Mouse (Mus musculus): ENCODE results near the gene Ngrn. TPM values are rescaled to one million over a fixed set of nuclear protein-coding genes. Genes with fewer than 3 reads are reported as not detected.

Gene Ngrn
- polyA plus RNA-seq, 1 experiment from 2014 or later = 45.0 TPM

DNA sequence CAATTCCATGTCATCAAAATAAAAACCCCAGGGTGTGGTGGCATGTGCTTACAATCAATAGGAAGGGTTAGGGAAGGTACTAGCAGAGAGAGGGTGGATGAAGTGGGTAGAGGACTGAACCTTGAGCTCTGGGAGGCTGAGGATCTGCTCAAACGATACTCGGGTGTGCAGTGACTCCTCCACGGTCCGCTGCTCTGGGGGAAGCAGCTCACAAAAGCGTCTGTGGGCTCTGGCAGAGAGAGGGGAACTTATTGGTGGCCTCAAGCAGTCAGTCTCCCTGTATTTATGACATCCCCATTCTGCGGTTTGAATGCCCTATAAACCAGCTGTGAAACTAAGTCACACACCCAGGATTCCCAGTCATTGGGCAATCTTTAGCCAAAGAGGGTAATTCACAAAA lies 30.8 kb upstream of the Ngrn start:
- no peak for ATAC-seq (replicated peaks; ENCODE audit: extremely low read depth, insufficient read depth, low FRiP score)
- H3K4me2 ChIP-seq (ENCODE audit: low read depth, low read length) = no peak overlapping the region
- peaks cover 14% of the 10 kb centered on the region for H3K4me1 ChIP-seq (ENCODE audit: control insufficient read depth, insufficient read depth, low read length)
- H3K27ac ChIP-seq (ENCODE audit: low read length) = no peak overlapping the region
- H3K27me3 ChIP-seq (ENCODE audit: control insufficient read depth, insufficient read depth, low read length) = no peaks in the 10 kb centered on the region
- H3K9me3 ChIP-seq (replicated peaks; ENCODE audit: control insufficient read depth, low read length) = no peaks in the 10 kb centered on the region
- H3K36me3 ChIP-seq (ENCODE audit: control insufficient read depth, insufficient read depth) = peaks cover 13% of the 10 kb centered on the region
- 66% methylated on average over 6 of the region's 6 CpGs for WGBS
- H3K4me3 ChIP-seq (ENCODE audit: low read length) = no peak overlapping the region
- H3K9ac ChIP-seq (ENCODE audit: low read length) = no peak overlapping the region

DNA sequence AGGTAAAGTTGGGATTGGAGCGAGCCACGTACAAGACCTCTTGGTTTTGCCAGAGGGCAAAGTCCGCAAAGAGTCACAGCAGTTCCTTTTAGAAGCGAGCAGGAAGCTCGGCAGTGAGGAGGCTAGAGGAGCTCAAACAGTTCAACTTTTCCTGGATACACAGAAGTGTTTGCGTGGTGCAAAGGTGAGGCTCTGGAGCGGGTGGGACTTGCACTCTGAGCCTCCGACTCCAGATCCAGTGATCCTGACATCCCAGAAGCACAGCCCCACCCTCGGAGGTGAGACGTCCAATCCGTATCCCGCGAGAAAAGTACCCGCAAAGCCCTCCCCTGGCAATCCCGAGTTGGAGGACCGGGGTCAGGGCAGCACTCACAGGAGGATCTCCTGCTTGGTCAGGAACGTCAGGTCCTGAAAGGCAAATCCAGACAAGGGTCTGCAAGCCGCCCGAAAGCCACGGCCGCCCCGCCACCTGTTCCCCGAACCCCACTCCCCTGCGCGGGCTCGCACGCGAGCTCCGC lies 29.0 kb upstream of the Ngrn start:
- peak overlapping the region; percentile 92 for H3K4me3 ChIP-seq (ENCODE audit: low read length)
- peak; percentile 11 for ATAC-seq (replicated peaks; ENCODE audit: extremely low read depth, insufficient read depth, low FRiP score)
- peak overlapping the region; percentile 75 for H3K9ac ChIP-seq (ENCODE audit: low read length)
- H3K4me1 ChIP-seq (ENCODE audit: control insufficient read depth, insufficient read depth, low read length) = peaks cover 14% of the 10 kb centered on the region
- no peaks in the 10 kb centered on the region for H3K9me3 ChIP-seq (replicated peaks; ENCODE audit: control insufficient read depth, low read length)
- H3K36me3 ChIP-seq (ENCODE audit: control insufficient read depth, insufficient read depth) = peaks cover 5% of the 10 kb centered on the region; the same call in 1 of the 2 replicates
- no peaks in the 10 kb centered on the region for H3K27me3 ChIP-seq (ENCODE audit: control insufficient read depth, insufficient read depth, low read length)
- H3K27ac ChIP-seq (ENCODE audit: low read length) = peak overlapping the region; percentile 71
- H3K4me2 ChIP-seq (ENCODE audit: low read depth, low read length) = peak overlapping the region; percentile 85
- WGBS = under 1% methylated on average over 29 of the region's 29 CpGs

DNA sequence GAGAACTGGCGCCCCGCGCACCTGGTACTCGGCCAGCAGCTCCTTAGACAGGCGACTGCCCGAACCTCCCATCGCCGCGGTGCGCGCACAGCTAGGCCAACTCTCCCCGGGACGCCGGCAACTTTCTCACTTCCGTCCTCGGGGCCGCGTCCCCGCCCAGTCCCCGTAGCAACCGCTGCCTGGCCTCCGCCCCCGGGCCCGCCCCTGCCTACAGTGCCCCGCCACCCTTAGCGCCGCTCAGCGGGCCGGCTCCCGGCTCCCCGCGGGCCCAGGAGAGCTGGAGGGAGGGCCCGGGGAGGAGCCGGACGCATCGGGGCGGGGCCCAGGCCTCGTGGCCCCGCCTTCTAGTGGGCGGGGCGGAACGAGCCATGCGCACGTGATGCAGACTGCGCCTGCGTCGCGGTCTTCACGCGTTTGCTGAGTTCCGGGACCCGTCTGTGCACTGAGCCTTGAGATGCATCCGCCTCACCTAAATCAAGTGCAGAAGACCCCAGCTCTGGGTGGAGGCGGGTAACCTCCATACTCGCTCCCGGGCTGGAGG lies 28.5 kb upstream of the Ngrn start, which contains the start of the genes Cib1 and Gdpgp1:
Cib1 (minus strand) TSS at position 325 of the 541 bp plus-strand sequence.
Gdpgp1 (plus strand) TSS at position 377 of the 541 bp plus-strand sequence.
- Histone ChIP-seq H3K27ac (ENCODE audit: low read length) (peak within 1 kb of the TSS; percentile 76), H3K4me3 (ENCODE audit: low read length) (peak within 1 kb of the TSS; percentile 92), H3K9me3 (replicated peaks; ENCODE audit: control insufficient read depth, low read length) (no peaks in the 10 kb centered on the region), H3K4me2 (ENCODE audit: low read depth, low read length) (peak within 1 kb of the TSS; percentile 85), H3K36me3 (ENCODE audit: control insufficient read depth, insufficient read depth) (no peaks in the 10 kb centered on the region; the same call in 1 of the 2 replicates), H3K9ac (ENCODE audit: low read length) (peak within 1 kb of the TSS; percentile 83), H3K4me1 (ENCODE audit: control insufficient read depth, insufficient read depth, low read length) (peaks cover 14% of the 10 kb centered on the region), H3K27me3 (ENCODE audit: control insufficient read depth, insufficient read depth, low read length) (no peaks in the 10 kb centered on the region)
- ATAC-seq (replicated peaks; ENCODE audit: extremely low read depth, insufficient read depth, low FRiP score) = peak; percentile 100
- WGBS = under 1% methylated on average over 56 of the region's 56 CpGs

DNA sequence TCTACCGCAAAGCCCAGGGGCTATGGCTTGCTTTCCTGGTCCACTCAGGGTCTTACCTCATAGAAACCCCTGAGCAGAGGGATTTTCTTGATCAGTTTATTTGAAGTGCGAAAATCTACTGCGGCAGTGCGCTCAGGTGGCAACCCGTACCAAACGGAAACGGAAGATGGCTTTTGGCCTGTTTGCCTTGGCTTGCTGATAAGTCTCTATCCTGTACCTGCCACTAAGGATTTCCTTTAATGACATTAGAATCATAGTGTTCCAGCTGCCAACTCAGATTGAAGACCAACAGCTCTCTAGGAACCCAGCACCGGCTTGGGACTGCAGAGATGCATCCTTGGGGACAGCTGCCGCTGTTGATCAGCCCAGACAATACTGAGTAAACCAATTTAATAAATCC lies 27.2 kb upstream of the Ngrn start:
- Histone ChIP-seq H3K4me3 (ENCODE audit: low read length) (peak overlapping the region; percentile 9; the same call in 1 of the 2 replicates), H3K27me3 (ENCODE audit: control insufficient read depth, insufficient read depth, low read length) (no peaks in the 10 kb centered on the region), H3K36me3 (ENCODE audit: control insufficient read depth, insufficient read depth) (0 out of 2 replicates have a peak, but pooled peaks cover 3% of the 10 kb centered on the region), H3K27ac (ENCODE audit: low read length) (no peak overlapping the region), H3K9me3 (replicated peaks; ENCODE audit: control insufficient read depth, low read length) (no peaks in the 10 kb centered on the region), H3K4me1 (ENCODE audit: control insufficient read depth, insufficient read depth, low read length) (peaks cover 14% of the 10 kb centered on the region), H3K4me2 (ENCODE audit: low read depth, low read length) (peak overlapping the region; percentile 85), H3K9ac (ENCODE audit: low read length) (no peak overlapping the region)
- no peak for ATAC-seq (replicated peaks; ENCODE audit: extremely low read depth, insufficient read depth, low FRiP score)
- 63% methylated on average over 9 of the region's 9 CpGs for WGBS

DNA sequence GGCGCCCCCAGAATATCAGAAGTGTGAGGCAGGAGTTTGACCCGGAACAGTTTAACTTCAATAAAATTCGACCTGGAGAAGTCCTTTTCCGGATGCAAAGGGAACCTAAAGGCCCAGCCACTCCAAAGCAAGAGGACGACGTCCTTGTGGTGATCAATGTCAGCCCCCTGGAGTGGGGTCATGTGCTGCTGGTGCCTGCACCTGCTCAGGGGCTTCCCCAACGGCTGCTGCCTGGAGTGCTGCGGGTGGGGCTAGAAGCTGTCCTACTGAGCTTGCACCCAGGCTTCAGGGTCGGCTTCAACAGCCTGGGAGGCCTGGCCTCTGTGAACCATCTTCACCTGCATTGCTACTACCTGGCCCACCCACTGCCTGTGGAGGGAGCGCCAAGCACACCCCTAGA lies 22.5 kb upstream of the Ngrn start:
- 79% methylated on average over 10 of the region's 10 CpGs for WGBS
- Histone ChIP-seq H3K36me3 (ENCODE audit: control insufficient read depth, insufficient read depth) (peaks cover 11% of the 10 kb centered on the region; the same call in 1 of the 2 replicates), H3K4me2 (ENCODE audit: low read depth, low read length) (no peak overlapping the region), H3K4me3 (ENCODE audit: low read length) (no peak overlapping the region), H3K9me3 (replicated peaks; ENCODE audit: control insufficient read depth, low read length) (no peaks in the 10 kb centered on the region), H3K27ac (ENCODE audit: low read length) (no peak overlapping the region), H3K9ac (ENCODE audit: low read length) (no peak overlapping the region), H3K27me3 (ENCODE audit: control insufficient read depth, insufficient read depth, low read length) (no peaks in the 10 kb centered on the region), H3K4me1 (ENCODE audit: control insufficient read depth, insufficient read depth, low read length) (peaks cover 3% of the 10 kb centered on the region)
- no peak for ATAC-seq (replicated peaks; ENCODE audit: extremely low read depth, insufficient read depth, low FRiP score)

DNA sequence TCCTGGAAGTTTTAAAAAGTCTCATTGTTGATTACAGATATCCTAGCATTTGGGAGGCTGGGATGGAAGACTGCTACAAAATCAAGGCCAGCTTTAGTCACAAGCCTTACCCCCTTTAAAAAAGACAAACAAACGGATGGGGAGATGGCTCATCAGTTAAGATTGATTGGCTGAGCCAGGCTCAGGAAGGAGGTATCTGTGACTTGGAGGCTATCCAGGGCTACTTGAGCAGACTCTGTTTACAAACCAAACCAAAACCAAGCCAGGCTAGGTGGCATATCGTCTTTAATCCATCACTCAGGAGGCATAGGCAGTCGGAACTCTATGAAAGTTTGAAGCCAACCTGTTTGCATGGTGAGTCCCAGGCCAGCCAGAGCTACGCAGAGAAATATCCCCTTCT lies 19.4 kb upstream of the Ngrn start:
- H3K9ac ChIP-seq (ENCODE audit: low read length) = no peak overlapping the region
- no peaks in the 10 kb centered on the region for H3K9me3 ChIP-seq (replicated peaks; ENCODE audit: control insufficient read depth, low read length)
- 76% methylated on average over 4 of the region's 4 CpGs for WGBS
- no peaks in the 10 kb centered on the region for H3K4me1 ChIP-seq (ENCODE audit: control insufficient read depth, insufficient read depth, low read length)
- H3K27me3 ChIP-seq (ENCODE audit: control insufficient read depth, insufficient read depth, low read length) = no peaks in the 10 kb centered on the region
- H3K4me3 ChIP-seq (ENCODE audit: low read length) = no peak overlapping the region
- ATAC-seq (replicated peaks; ENCODE audit: extremely low read depth, insufficient read depth, low FRiP score) = no peak
- H3K27ac ChIP-seq (ENCODE audit: low read length) = no peak overlapping the region
- H3K4me2 ChIP-seq (ENCODE audit: low read depth, low read length) = no peak overlapping the region
- H3K36me3 ChIP-seq (ENCODE audit: control insufficient read depth, insufficient read depth) = peaks cover 11% of the 10 kb centered on the region; the same call in 1 of the 2 replicates

DNA sequence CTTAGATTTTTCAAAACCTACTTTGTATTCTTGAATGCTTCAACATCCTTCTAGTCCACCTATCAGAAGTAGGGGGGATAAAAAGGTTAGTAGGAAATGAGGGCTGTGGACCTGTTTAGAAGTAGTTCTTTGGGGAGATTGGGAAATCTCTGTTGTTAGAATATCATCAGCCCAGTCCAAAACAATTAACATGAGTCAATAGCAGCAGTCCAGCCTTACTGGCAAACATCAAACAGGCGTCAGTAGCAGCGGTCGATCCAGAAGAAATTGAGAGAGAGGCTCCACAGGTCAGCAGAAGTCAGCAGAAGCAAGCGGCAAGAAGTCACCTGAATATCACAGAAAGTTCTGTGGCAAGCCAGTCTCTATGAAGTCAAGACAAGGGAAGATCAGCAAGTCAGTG lies 16.2 kb upstream of the Ngrn start:
- Histone ChIP-seq H3K27me3 (ENCODE audit: control insufficient read depth, insufficient read depth, low read length) (no peaks in the 10 kb centered on the region), H3K4me2 (ENCODE audit: low read depth, low read length) (no peak overlapping the region), H3K4me3 (ENCODE audit: low read length) (no peak overlapping the region), H3K36me3 (ENCODE audit: control insufficient read depth, insufficient read depth) (0 out of 2 replicates have a peak, but pooled peaks cover 6% of the 10 kb centered on the region), H3K9ac (ENCODE audit: low read length) (no peak overlapping the region), H3K9me3 (replicated peaks; ENCODE audit: control insufficient read depth, low read length) (no peaks in the 10 kb centered on the region), H3K27ac (ENCODE audit: low read length) (no peak overlapping the region), H3K4me1 (ENCODE audit: control insufficient read depth, insufficient read depth, low read length) (peaks cover 4% of the 10 kb centered on the region; the same call in 1 of the 2 replicates)
- 87% methylated on average over 4 of the region's 4 CpGs for WGBS
- ATAC-seq (replicated peaks; ENCODE audit: extremely low read depth, insufficient read depth, low FRiP score) = no peak

DNA sequence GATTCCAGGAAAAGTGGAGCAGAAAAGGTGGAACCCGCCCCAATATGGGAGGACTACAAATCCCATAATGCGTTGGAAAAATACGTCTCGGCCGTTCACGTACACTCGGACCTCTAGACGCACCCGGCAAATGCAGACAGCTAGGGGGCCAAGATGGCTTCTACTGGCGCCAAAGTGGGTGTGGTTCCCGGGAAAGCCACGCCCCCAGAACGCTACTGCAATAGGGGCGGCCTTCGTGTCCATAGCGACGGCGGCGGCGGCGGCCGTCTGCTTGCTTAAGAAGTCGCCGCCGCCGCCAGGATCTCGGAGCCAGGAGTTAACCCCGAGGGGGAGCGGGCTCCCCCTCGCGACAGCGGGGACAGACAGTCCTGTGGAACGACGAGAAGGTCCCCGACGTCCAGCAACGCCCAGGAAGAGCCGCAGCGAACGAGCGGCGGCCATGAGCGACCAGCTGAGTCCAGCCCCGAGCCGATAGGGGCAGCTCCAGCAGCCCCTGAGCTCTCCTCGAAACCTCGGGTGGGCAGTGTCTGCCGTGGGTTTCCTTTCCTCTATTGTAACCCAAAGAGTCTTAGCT lies 14.8 kb upstream of the Ngrn start, which contains the start of gene Ttll13:
Ttll13 (plus strand) TSS at position 229 of the 574 bp plus-strand sequence.
- Histone ChIP-seq H3K36me3 (ENCODE audit: control insufficient read depth, insufficient read depth) (no peaks in the 10 kb centered on the region), H3K27ac (ENCODE audit: low read length) (peak within 1 kb of the TSS; percentile 84), H3K4me3 (ENCODE audit: low read length) (peak within 1 kb of the TSS; percentile 75), H3K9me3 (replicated peaks; ENCODE audit: control insufficient read depth, low read length) (no peaks in the 10 kb centered on the region), H3K4me1 (ENCODE audit: control insufficient read depth, insufficient read depth, low read length) (peaks cover 4% of the 10 kb centered on the region; the same call in 1 of the 2 replicates), H3K9ac (ENCODE audit: low read length) (peak within 1 kb of the TSS; percentile 85), H3K27me3 (ENCODE audit: control insufficient read depth, insufficient read depth, low read length) (no peaks in the 10 kb centered on the region), H3K4me2 (ENCODE audit: low read depth, low read length) (peak within 1 kb of the TSS; percentile 74)
- WGBS = under 1% methylated on average over 48 of the region's 48 CpGs
- peak; percentile 98 for ATAC-seq (replicated peaks; ENCODE audit: extremely low read depth, insufficient read depth, low FRiP score)

DNA sequence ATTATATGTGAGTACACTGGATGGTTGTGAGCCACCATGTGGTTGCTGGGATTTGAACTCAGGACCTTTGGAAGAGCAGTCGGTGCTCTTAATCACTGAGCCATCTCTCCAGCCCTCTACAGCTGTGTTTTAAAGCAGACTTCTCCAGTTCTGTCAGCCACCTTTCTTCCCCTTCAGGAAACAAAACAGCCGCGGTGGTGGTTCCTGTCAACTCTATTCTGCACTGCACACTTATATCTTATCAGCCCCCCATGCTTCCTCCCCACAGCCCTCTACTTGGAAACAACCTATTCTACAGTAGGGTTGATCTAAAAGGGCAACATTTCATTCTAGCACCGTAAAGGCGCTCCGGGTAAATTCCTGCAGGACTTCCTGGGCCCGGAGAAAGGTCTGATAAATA lies 14.2 kb upstream of the Ngrn start:
- Histone ChIP-seq H3K9me3 (replicated peaks; ENCODE audit: control insufficient read depth, low read length) (no peaks in the 10 kb centered on the region), H3K36me3 (ENCODE audit: control insufficient read depth, insufficient read depth) (no peaks in the 10 kb centered on the region), H3K4me2 (ENCODE audit: low read depth, low read length) (peak overlapping the region; percentile 74), H3K27ac (ENCODE audit: low read length) (peak overlapping the region; percentile 84), H3K27me3 (ENCODE audit: control insufficient read depth, insufficient read depth, low read length) (no peaks in the 10 kb centered on the region), H3K9ac (ENCODE audit: low read length) (no peak overlapping the region; the same call in 1 of the 2 replicates), H3K4me1 (ENCODE audit: control insufficient read depth, insufficient read depth, low read length) (peaks cover 4% of the 10 kb centered on the region; the same call in 1 of the 2 replicates), H3K4me3 (ENCODE audit: low read length) (peak overlapping the region; percentile 75)
- 0 out of 2 replicates have a peak, but pooled peaks have one; percentile 1 for ATAC-seq (replicated peaks; ENCODE audit: extremely low read depth, insufficient read depth, low FRiP score)
- WGBS = 29% methylated on average over 7 of the region's 7 CpGs

Measured in heart, embryonic 16.5 days (tissue).